Mouse (Mus musculus): Measurements from ENCODE around the gene Loxl3. TPM values are rescaled to one million over a fixed set of nuclear protein-coding genes. Genes with fewer than 3 reads are reported as not detected.
A peak's percentile ranks its signal among the peaks of the same experiment; 100 is the strongest.

Gene Loxl3
- polyA plus RNA-seq, 1 experiment from 2014 or later = 8.3 TPM

DNA sequence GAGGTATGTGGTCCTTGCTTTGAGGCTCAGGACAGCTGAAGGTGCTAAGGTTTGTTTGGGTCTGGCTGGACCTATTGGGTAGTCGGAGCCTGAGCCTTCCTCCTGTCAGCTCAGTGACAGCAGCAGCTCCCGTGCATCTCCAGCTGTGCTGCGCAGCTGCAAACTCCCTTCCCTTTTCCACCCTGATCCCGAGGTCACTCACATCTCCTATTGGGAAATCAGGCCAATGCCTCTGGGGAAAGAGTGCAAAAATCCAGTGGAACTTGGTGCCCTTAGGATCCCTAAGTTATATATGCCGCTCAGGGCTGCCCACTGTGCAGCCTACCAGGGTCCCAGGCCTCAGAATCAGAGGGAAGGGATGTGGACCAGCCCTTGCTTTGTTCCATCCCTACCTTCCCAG lies 49.5 kb downstream of the Loxl3 start:
- Histone ChIP-seq H3K27me3 (ENCODE audit: control insufficient read depth, insufficient read depth, low read length) (peaks cover 54% of the 10 kb centered on the region), H3K4me2 (ENCODE audit: low read depth, low read length) (no peak overlapping the region), H3K4me1 (ENCODE audit: control insufficient read depth, insufficient read depth, low read length) (peaks cover 12% of the 10 kb centered on the region), H3K9ac (ENCODE audit: low read length) (no peak overlapping the region), H3K27ac (ENCODE audit: low read length) (no peak overlapping the region), H3K4me3 (ENCODE audit: low read length) (no peak overlapping the region), H3K9me3 (replicated peaks; ENCODE audit: control insufficient read depth, low read length) (no peaks in the 10 kb centered on the region), H3K36me3 (ENCODE audit: control insufficient read depth, insufficient read depth) (peaks cover 4% of the 10 kb centered on the region; the same call in 1 of the 2 replicates)
- 18% methylated on average over 5 of the region's 5 CpGs for WGBS
- no peak for ATAC-seq (replicated peaks; ENCODE audit: extremely low read depth, insufficient read depth, low FRiP score)

DNA sequence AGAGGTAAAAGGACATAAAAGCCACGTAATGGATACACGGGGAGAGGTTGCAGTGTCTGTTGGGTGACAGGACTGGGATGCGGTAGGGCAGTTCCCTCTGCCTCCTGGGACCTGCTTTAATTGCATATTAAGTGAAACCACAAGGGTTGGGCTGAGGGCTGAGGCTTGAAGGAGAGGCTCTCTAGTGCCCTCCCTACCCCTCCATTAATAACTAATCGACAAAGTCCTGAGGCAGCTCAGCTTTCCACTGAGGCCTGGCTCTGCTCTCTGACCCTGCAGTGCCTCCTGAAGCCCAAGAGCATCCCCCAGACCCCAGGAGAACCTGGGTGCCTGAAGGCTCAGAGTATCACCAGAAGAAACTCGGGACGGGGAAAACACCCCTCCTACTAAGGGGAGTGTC lies 50.5 kb downstream of the Loxl3 start:
- no peak overlapping the region for H3K4me2 ChIP-seq (ENCODE audit: low read depth, low read length)
- no peak overlapping the region for H3K9ac ChIP-seq (ENCODE audit: low read length)
- H3K9me3 ChIP-seq (replicated peaks; ENCODE audit: control insufficient read depth, low read length) = no peaks in the 10 kb centered on the region
- H3K4me3 ChIP-seq (ENCODE audit: low read length) = no peak overlapping the region
- no peak for ATAC-seq (replicated peaks; ENCODE audit: extremely low read depth, insufficient read depth, low FRiP score)
- H3K27me3 ChIP-seq (ENCODE audit: control insufficient read depth, insufficient read depth, low read length) = peaks cover 61% of the 10 kb centered on the region
- H3K4me1 ChIP-seq (ENCODE audit: control insufficient read depth, insufficient read depth, low read length) = peaks cover 6% of the 10 kb centered on the region
- 20% methylated on average over 6 of the region's 6 CpGs for WGBS
- no peak overlapping the region for H3K27ac ChIP-seq (ENCODE audit: low read length)
- peaks cover 4% of the 10 kb centered on the region; the same call in 1 of the 2 replicates for H3K36me3 ChIP-seq (ENCODE audit: control insufficient read depth, insufficient read depth)

DNA sequence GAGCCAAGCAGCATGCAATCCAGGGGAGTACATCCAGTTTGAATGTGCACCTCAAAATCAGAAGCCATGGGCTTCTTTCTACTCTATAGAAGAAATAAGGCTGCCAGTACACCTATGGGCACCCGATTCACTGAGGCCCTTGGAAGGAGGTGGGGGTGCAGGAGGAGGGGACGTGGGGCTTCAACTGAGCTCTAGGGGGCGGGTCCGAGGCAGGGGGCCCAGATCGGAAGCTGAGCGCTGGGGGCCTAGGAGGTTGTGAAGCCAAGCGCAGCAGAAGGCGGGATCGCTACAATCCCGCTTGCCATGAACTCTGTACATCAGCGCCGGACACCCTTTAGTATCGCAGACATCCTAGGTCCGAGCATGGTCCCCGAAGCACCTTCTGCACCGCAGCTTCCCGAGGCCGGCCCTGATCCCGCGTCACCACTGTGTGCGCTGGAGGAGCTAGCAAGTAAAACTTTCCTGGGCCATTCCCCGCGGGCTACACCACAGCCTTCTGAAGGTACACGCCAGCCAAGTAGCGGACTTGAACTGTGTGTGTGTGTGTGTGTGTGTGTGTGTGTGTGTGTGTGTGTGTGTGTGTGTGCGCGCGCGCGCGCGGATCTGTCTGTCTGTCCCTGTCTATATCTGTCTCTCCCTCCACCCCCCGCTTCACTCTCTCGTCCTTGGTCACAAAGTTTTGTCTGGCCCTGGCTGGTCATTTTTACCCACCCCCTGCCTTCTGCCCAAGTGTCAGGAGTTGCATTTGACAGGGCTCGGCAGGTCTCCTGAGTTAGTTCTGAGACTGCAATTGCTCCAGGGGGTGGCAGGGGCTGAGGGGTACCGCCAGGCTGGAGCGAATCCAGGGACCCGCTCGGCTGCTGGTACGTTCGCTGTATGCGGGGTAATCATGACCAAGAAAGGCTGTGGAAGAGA lies 52.4 kb downstream of the Loxl3 start, which contains the start of gene Lbx2:
TSS of gene Lbx2 (plus strand) at position 247 of the 915 bp plus-strand sequence.
- 4% methylated on average over 42 of the region's 42 CpGs for WGBS
- Histone ChIP-seq H3K27me3 (ENCODE audit: control insufficient read depth, insufficient read depth, low read length) (peaks cover 63% of the 10 kb centered on the region), H3K9me3 (replicated peaks; ENCODE audit: control insufficient read depth, low read length) (no peaks in the 10 kb centered on the region), H3K4me3 (ENCODE audit: low read length) (peak within 1 kb of the TSS; percentile 45), H3K27ac (ENCODE audit: low read length) (no peak within 1 kb of the TSS), H3K9ac (ENCODE audit: low read length) (no peak within 1 kb of the TSS), H3K4me1 (ENCODE audit: control insufficient read depth, insufficient read depth, low read length) (peaks cover 6% of the 10 kb centered on the region), H3K4me2 (ENCODE audit: low read depth, low read length) (peak within 1 kb of the TSS; percentile 62), H3K36me3 (ENCODE audit: control insufficient read depth, insufficient read depth) (peaks cover 4% of the 10 kb centered on the region; the same call in 1 of the 2 replicates)
- 0 out of 2 replicates have a peak, but pooled peaks have one; percentile 10 for ATAC-seq (replicated peaks; ENCODE audit: extremely low read depth, insufficient read depth, low FRiP score)

DNA sequence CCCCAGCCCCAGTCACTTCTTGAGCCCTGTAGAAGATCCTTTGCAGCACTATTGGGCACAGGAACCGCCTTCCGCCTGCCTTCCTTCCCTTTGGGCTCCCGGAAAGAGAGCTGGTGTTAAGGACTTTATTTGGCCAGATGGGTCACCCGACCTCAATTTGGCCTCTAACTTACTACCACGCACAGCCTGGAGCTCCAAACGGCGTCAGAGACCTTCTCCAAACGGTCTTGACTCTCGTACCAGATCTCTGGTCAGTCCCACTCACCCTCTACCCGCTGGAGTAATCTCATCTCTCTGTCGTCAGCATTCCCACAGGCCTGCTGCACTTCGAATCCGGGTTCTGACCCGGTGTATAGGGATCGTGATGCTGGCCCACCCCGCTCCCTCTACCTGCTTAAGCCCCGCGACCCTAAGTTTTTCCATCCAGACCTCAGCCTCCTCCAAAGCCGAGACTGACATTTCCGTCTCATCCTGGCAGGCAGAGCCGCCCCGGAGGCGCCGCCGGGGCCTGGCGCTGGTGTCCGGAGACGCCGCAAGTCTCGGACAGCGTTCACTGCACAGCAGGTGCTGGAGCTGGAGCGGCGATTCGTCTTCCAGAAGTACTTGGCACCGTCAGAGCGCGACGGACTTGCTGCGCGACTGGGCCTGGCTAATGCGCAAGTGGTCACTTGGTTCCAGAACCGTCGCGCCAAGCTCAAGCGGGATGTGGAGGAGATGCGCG lies 53.4 kb downstream of the Loxl3 start:
- peaks cover 63% of the 10 kb centered on the region for H3K27me3 ChIP-seq (ENCODE audit: control insufficient read depth, insufficient read depth, low read length)
- no peaks in the 10 kb centered on the region for H3K36me3 ChIP-seq (ENCODE audit: control insufficient read depth, insufficient read depth)
- no peak for ATAC-seq (replicated peaks; ENCODE audit: extremely low read depth, insufficient read depth, low FRiP score)
- peak overlapping the region; percentile 45 for H3K4me3 ChIP-seq (ENCODE audit: low read length)
- H3K9me3 ChIP-seq (replicated peaks; ENCODE audit: control insufficient read depth, low read length) = no peaks in the 10 kb centered on the region
- peaks cover 6% of the 10 kb centered on the region for H3K4me1 ChIP-seq (ENCODE audit: control insufficient read depth, insufficient read depth, low read length)
- peak overlapping the region; percentile 1 for H3K9ac ChIP-seq (ENCODE audit: low read length)
- peak overlapping the region; percentile 62 for H3K4me2 ChIP-seq (ENCODE audit: low read depth, low read length)
- no peak overlapping the region for H3K27ac ChIP-seq (ENCODE audit: low read length)
- 2% methylated on average over 47 of the region's 47 CpGs for WGBS

DNA sequence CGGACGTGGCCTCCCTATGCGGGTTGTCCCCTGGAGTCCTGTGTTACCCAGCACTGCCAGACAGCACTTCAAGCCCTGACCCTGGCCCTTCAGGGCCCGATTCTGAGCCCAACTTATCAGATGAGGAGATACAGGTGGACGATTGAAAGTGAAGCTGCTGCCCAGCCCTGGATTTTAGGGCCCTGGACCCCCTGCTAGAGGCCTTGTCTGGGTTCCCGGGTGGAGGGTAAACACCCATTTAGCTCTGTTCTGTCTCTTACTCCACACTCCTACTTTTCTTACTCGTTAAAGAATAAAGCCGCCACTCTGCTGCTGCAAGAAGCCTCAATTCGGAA lies 53.9 kb downstream of the Loxl3 start:
- peak overlapping the region; percentile 45 for H3K4me3 ChIP-seq (ENCODE audit: low read length)
- H3K36me3 ChIP-seq (ENCODE audit: control insufficient read depth, insufficient read depth) = no peaks in the 10 kb centered on the region
- no peaks in the 10 kb centered on the region for H3K9me3 ChIP-seq (replicated peaks; ENCODE audit: control insufficient read depth, low read length)
- H3K27me3 ChIP-seq (ENCODE audit: control insufficient read depth, insufficient read depth, low read length) = peaks cover 58% of the 10 kb centered on the region
- peak overlapping the region; percentile 62 for H3K4me2 ChIP-seq (ENCODE audit: low read depth, low read length)
- 15% methylated on average over 9 of the region's 9 CpGs for WGBS
- ATAC-seq (replicated peaks; ENCODE audit: extremely low read depth, insufficient read depth, low FRiP score) = no peak
- peak overlapping the region; percentile 1; the same call in 1 of the 2 replicates for H3K9ac ChIP-seq (ENCODE audit: low read length)
- H3K27ac ChIP-seq (ENCODE audit: low read length) = no peak overlapping the region
- peaks cover 8% of the 10 kb centered on the region for H3K4me1 ChIP-seq (ENCODE audit: control insufficient read depth, insufficient read depth, low read length)

DNA sequence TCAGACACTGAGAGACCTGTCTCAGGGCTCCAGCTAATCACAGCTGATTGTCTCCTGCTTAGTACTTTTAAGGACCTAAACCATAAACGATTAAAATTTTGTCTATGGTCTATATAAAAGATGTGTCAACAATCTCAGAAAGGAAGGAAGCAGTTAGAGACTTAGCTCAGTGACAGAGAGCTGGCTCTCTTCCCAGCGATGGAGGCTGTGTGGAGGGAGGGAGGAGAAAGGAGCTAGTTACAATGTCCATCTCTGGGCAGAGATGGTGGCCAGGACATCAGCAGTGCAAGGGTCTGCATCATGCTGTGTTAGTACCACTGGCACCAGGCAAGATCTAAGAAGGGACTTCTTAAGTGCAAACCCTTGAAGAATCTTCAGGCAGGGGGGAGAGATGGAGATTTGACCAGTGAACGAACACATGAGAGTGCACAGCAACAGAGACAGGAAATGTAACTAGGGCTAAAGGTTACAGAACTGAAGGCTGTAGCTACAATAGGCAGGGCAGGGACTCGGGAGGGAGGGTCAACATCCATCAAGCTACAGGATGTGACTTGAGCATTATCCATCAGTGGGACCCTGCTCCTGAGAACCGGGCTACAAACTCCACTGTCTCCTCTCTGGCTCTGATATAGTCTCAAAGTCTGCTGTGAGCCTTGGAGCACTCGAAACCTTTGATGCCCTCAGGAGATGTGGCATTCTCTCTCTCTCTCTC lies 58.6 kb downstream of the Loxl3 start:
- peaks cover 22% of the 10 kb centered on the region for H3K27me3 ChIP-seq (ENCODE audit: control insufficient read depth, insufficient read depth, low read length)
- WGBS = 33% methylated on average over 6 of the region's 6 CpGs
- H3K9me3 ChIP-seq (replicated peaks; ENCODE audit: control insufficient read depth, low read length) = no peaks in the 10 kb centered on the region
- no peak overlapping the region for H3K4me2 ChIP-seq (ENCODE audit: low read depth, low read length)
- peaks cover 2% of the 10 kb centered on the region; the same call in 1 of the 2 replicates for H3K4me1 ChIP-seq (ENCODE audit: control insufficient read depth, insufficient read depth, low read length)
- no peaks in the 10 kb centered on the region for H3K36me3 ChIP-seq (ENCODE audit: control insufficient read depth, insufficient read depth)
- peak; percentile 28; the same call in 1 of the 2 replicates for ATAC-seq (replicated peaks; ENCODE audit: extremely low read depth, insufficient read depth, low FRiP score)
- H3K4me3 ChIP-seq (ENCODE audit: low read length) = no peak overlapping the region
- H3K9ac ChIP-seq (ENCODE audit: low read length) = no peak overlapping the region
- H3K27ac ChIP-seq (ENCODE audit: low read length) = peak overlapping the region; percentile 31; the same call in 1 of the 2 replicates

DNA sequence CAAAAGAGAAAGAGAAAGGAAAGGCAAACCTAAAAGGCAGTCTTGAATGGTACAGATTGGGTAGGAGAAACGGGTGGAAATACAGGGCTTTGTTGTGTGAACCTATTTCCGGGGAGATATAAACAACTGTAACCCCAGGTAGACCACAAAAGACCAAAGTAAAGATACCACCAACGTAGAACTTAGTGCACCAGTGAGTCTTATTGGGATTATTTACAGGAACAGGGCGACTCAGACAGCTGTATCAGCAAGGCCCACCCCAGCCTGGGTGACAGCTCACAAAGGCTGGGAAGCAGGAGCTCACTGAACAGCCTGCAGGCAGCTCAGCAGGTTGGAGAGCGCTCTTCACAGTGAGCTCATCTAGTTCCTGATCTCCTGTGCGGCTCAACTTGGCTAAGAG lies 62.0 kb downstream of the Loxl3 start:
- WGBS = 36% methylated on average over 6 of the region's 6 CpGs
- ATAC-seq (replicated peaks; ENCODE audit: extremely low read depth, insufficient read depth, low FRiP score) = no peak
- H3K27me3 ChIP-seq (ENCODE audit: control insufficient read depth, insufficient read depth, low read length) = peaks cover 6% of the 10 kb centered on the region

DNA sequence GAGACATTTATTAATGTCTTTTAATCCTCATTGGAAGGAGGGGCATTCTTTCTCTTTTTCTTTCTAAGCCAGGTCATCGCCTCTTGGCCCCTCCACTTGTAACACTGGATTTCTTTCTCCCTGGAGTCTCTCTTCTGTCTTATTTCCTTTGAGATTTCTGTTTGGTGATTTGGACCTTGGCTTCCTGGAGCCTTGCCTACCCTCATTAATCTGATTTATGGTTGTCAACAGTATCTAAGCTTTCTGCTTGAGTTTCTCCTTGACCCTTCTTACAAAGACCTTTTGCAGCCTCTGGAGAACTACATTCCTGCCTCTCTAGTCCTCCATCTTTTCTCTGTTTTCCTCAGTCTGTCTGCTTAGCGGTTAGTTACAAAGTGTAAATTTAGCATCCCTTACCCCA lies 64.4 kb downstream of the Loxl3 start:
- Histone ChIP-seq H3K4me1 (ENCODE audit: control insufficient read depth, insufficient read depth, low read length) (peaks cover 16% of the 10 kb centered on the region), H3K36me3 (ENCODE audit: control insufficient read depth, insufficient read depth) (no peaks in the 10 kb centered on the region), H3K27ac (ENCODE audit: low read length) (no peak overlapping the region), H3K9me3 (replicated peaks; ENCODE audit: control insufficient read depth, low read length) (no peaks in the 10 kb centered on the region), H3K4me3 (ENCODE audit: low read length) (no peak overlapping the region), H3K9ac (ENCODE audit: low read length) (no peak overlapping the region), H3K4me2 (ENCODE audit: low read depth, low read length) (no peak overlapping the region), H3K27me3 (ENCODE audit: control insufficient read depth, insufficient read depth, low read length) (peaks cover 6% of the 10 kb centered on the region)
- no peak for ATAC-seq (replicated peaks; ENCODE audit: extremely low read depth, insufficient read depth, low FRiP score)
- WGBS = 67% methylated on average over 2 of the region's 2 CpGs

More for the DNA sequence above, 62.0 kb downstream of the Loxl3 start:
- H3K4me2 ChIP-seq (ENCODE audit: low read depth, low read length) = no peak overlapping the region
- H3K36me3 ChIP-seq (ENCODE audit: control insufficient read depth, insufficient read depth) = no peaks in the 10 kb centered on the region
- no peak overlapping the region for H3K9ac ChIP-seq (ENCODE audit: low read length)
- no peak overlapping the region for H3K4me3 ChIP-seq (ENCODE audit: low read length)
- no peak overlapping the region for H3K27ac ChIP-seq (ENCODE audit: low read length)
- H3K9me3 ChIP-seq (replicated peaks; ENCODE audit: control insufficient read depth, low read length) = no peaks in the 10 kb centered on the region
- H3K4me1 ChIP-seq (ENCODE audit: control insufficient read depth, insufficient read depth, low read length) = peaks cover 4% of the 10 kb centered on the region

Measured in heart, embryonic 16.5 days (tissue).